Mouse (Mus musculus): ENCODE measurements around the gene Pip5kl1.

- TF ChIP-seq POLR2A (IDR thresholded peaks at IDR 0.05; ENCODE audit: control insufficient read depth, low read depth, low read length), result no peak
- no peak for TF ChIP-seq CTCF (IDR thresholded peaks at IDR 0.05; ENCODE audit: control insufficient read depth, insufficient read depth, insufficient replicate concordance, low read depth, low read length)
Observed at GRCm38 (mm10) chr2:32612274-32612673, 37.7 kb downstream of the Pip5kl1 start.
